Mouse (Mus musculus): ENCODE data around the gene Fam71e2. TPM values are rescaled to one million over a fixed set of nuclear protein-coding genes. Genes with fewer than 3 reads are reported as not detected.

The Fam71e2 gene
- total RNA-seq (2023): not detected in 4 replicates

DNA sequence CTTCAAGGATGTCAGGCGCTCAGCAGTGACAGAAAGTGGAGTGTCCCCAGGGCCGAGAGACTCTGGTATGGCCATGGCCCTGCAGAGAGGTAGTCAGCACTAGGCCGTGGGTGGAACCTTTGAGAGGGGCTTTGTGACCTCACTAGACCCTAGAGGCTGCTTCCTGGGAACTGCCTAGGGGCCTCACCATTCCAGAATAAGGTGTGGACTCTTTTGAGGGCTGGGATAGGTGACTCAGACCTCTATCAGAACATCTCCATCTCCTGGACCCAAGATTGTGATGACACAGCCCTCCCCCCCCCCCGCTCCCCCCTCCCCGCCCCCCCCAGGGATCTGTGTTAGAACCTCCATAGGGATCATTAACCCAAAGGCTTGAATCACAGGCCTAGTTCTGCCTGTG, at the start of gene Fam71e2:
Gene Fam71e2, minus strand, starts transcription at position 101 of the 400 bp plus-strand sequence.

DNA sequence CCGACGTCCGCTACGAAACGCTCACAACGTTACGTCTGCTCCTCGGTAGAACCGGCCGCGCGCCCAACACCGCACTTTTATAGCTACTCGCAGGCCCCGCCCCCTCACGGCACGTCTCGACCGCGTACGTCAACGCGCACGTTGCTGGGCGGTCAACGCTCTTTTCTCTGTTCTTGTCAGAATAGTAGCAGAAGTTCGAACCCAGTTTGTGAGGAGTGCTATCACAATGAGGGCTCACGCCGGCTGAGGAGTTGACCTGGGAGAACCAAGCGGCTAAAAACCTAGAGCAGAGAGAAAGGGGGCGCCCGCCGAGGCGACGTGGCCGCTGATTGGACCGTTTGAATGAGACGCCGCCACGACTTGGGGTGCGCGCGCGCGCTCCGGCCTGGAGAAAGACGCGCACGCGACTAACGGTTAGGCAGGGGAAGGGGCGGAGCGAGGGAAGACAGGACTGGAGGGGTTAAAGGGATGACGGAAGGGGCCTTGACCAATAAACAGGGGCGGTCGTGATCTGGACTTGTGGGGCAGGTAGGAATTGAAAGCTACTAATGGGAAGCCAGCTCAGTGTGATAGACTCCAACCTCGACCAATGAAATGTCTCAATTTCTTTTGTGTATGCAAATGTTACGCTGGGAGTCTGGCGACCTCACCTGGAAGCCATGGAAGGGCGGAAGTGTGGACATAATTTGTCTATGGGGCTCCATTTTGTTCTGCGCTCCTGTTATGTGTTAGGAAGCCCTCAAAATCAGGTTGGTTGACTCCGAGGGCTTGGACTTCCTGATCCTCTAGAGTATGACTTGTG, 41.4 kb upstream of the Fam71e2 start, which contains the start of gene Ube2s:
Gene Ube2s, minus strand, starts transcription at position 288 of the 802 bp plus-strand sequence.

DNA sequence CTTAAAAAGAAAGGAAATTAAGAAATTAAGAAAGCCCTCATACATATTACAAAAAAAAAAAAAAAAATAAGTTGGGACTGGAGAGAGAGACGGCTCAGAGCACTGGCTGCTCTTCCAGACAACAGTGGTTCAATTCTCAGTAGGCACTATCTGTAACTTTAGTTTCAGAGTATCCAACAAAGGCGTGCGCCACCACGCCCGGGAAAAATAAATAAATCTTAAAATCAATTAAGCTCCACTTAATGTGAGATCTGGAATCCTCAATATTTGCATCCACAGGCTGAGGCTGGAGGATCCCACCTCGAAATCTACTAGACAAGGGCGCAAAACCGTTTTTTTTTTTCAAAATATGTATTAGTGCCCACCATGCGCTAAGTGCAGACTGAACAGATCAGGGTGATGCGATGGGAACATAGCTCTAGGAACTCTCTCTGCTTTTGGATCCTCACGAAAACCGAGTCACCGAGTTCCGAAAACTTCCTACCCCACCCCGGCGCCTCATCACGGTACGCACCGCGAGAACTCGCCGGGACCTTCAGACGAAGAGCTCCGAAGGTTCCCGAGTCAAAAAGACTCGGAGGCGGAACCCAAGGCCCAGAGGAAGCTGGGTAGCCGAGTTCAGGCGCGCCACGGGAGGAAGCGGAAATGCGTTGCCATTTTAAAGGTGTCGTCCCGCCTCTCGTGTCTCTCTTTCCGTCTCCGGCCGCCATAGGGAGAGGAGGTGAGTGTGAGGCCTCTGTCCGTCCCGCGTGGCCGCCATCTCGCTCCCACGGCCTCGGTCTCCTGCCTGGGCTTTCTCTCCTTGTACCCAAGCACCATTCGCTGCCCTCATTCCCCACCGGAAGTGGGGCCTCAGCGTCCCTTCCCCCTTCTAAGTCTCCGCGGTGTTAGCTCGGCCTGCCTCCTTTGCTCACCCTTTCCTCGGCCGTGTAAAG, 21.4 kb upstream of the Fam71e2 start, which contains the start of gene Rpl28:
Gene Rpl28, plus strand, starts transcription at position 597 of the 935 bp plus-strand sequence.

GRCm38 (mm10) chr7:4789436-4789935, 18.4 kb upstream of the Fam71e2 start, which contains the start of gene Tmem238:
Tmem238 (minus strand) TSS chr7:4789656.

GRCm38 (mm10) chr7:4782759-4783158, 11.7 kb upstream of the Fam71e2 start, which contains the start of the genes Il11 and Tmem190:
Il11 (minus strand) TSS chr7:4782859.
Tmem190 (plus strand) TSS chr7:4782937.

DNA sequence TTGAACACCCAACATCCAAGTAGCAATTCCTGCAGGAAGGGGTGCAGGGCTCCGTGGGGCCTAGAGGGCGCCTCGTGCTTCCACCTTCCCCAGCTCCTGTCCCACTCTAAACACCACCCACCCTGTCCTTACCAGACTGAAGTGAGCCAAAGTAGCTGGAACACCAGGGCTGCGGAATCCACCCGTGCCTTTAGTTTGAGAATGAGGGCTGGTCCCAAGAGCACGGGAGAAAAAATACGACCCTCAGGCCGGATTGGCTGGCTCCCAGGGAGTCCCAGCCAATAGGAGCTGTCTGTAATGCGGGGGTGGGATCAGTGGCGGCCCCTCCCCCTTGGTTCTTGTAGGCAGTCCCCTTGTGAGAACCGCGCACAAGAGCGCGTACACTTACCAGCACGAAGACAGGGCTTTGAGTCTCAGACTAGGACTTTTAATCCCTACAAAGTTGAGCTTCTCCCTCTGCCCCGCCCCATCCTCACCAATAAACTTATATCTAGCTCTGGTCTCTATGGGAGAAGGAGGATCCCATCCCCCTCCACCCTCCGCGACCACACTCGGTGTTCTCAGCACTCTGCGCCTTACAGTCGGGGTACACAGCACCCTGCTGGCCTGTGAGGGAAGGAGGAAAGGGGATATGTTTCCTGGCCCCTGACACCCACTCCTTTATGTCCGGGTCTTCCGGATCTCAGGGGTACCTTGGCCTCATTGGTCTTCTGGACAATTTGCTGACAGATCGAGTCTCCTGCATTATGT, 18.1 kb downstream of the Fam71e2 start, which contains the start of gene Cox6b2:
Gene Cox6b2, minus strand, starts transcription at position 274 of the 750 bp plus-strand sequence.

DNA sequence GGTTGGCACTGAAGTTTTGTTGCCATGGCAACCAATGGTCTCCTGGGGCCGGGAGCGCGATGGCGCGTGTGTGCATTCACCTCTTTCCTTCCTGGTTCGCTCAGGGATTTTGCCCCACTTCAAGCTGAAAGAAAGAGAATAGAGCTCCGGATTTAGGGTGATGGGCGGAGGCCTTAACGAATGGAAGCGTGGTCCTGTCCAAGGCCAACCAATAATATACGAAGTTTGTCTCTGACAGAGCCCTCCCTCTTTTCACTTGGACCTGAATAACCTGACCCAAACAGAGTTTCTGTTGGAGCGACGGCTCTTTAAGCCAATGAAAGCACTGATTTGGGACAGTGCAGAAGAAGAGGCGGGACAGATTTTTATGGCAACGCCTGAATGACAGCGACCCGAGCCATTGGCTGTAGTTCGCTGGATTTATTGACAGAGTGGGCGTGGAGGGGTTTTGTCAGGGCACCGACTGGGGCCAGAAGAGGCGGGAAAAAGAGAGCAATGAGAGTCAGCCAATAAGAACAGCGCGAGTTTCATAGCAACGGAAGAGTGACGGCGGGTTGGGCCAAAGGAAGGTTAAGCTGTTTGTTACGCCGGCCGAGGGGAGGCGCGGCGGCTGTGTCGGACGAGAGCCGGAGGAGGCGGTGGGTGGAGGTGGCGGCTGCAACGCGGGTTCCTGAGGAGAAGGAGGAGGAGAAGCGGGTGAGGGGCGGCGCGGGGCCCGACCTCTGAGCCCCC, 31.4 kb downstream of the Fam71e2 start, which contains the start of gene Kmt5c:
Gene Kmt5c, plus strand, starts transcription at position 572 of the 732 bp plus-strand sequence.

GRCm38 (mm10) chr7:4725169-4725568, 45.9 kb downstream of the Fam71e2 start, which contains the start of gene Tmem150b:
Tmem150b (minus strand) TSS chr7:4725249.

Other genes with a start within 250 kb of the Fam71e2 start
- 1.5 TPM in 1 of 4 replicates, not detected in the others for gene Tnni3, start 247.1 kb downstream of the Fam71e2 start, total RNA-seq (2023)
- gene Dnaaf3, start 238.8 kb downstream of the Fam71e2 start, total RNA-seq (2023): 0.24 to 0.26 TPM (median 0.25 TPM) in 3 of 4 replicates, not detected in the other
- 1.2 TPM in 1 of 4 replicates, not detected in the others for gene Syt5, start 223.8 kb downstream of the Fam71e2 start, total RNA-seq (2023)
- 0.16 TPM in 1 of 4 replicates, not detected in the others for gene Ptprh, start 167.3 kb downstream of the Fam71e2 start, total RNA-seq (2023)
- 50.2 to 57.5 TPM (median 54.8 TPM) in 4 replicates for gene Tmem86b, start 139.9 kb downstream of the Fam71e2 start, total RNA-seq (2023)
- 264 to 268 TPM (median 267 TPM) in 4 replicates for gene Ppp6r1, start 112.3 kb downstream of the Fam71e2 start, total RNA-seq (2023)
- gene Hspbp1, start 86.2 kb downstream of the Fam71e2 start, total RNA-seq (2023): 73.6 to 82.3 TPM (median 79.6 TPM) in 4 replicates
- not detected in 4 replicates for gene Brsk1, start 80.7 kb downstream of the Fam71e2 start, total RNA-seq (2023)
- 1.5 to 4.0 TPM (median 3.0 TPM) in 4 replicates for gene Tmem150b, start 46.1 kb downstream of the Fam71e2 start, total RNA-seq (2023)
- 87.1 to 92.8 TPM (median 91.8 TPM) in 4 replicates for gene Kmt5c, start 31.2 kb downstream of the Fam71e2 start, total RNA-seq (2023)
- gene Cox6b2, start 18.2 kb downstream of the Fam71e2 start, total RNA-seq (2023): 1.3 to 5.4 TPM (median 4.0 TPM) in 4 replicates
- not detected in 4 replicates for gene Il11, start 11.6 kb upstream of the Fam71e2 start, total RNA-seq (2023)
- not detected in 4 replicates for gene Tmem190, start 11.6 kb upstream of the Fam71e2 start, total RNA-seq (2023)
- 1.8 to 2.7 TPM (median 2.4 TPM) in 4 replicates for gene Tmem238, start 18.4 kb upstream of the Fam71e2 start, total RNA-seq (2023)
- gene Rpl28, start 21.6 kb upstream of the Fam71e2 start, total RNA-seq (2023): 1,788 to 1,881 TPM (median 1,825 TPM) in 4 replicates
- 157 to 176 TPM (median 162 TPM) in 4 replicates for gene Ube2s, start 41.3 kb upstream of the Fam71e2 start, total RNA-seq (2023)
- 0.49 to 2.8 TPM (median 1.1 TPM) in 4 replicates for gene Shisa7, start 73.4 kb upstream of the Fam71e2 start, total RNA-seq (2023)
- 4.3 to 9.7 TPM (median 6.8 TPM) in 4 replicates for gene Isoc2b, start 99.0 kb upstream of the Fam71e2 start, total RNA-seq (2023)
- gene Isoc2a, start 105.9 kb upstream of the Fam71e2 start, total RNA-seq (2023): 9.9 to 14.2 TPM (median 11.8 TPM) in 4 replicates
- gene Gm36210, start 135.2 kb upstream of the Fam71e2 start, total RNA-seq (2023): not detected in 4 replicates
- 36.3 to 42.6 TPM (median 37.9 TPM) in 4 replicates for gene Zfp628, start 143.9 kb upstream of the Fam71e2 start, total RNA-seq (2023)
- gene Nat14, start 150.7 kb upstream of the Fam71e2 start, total RNA-seq (2023): 9.0 to 12.9 TPM (median 10.2 TPM) in 4 replicates
- 0.21 to 0.63 TPM (median 0.42 TPM) in 4 replicates for gene Ssc5d, start 154.5 kb upstream of the Fam71e2 start, total RNA-seq (2023)
- gene Sbk2, start 193.1 kb upstream of the Fam71e2 start, total RNA-seq (2023): 0.51 to 1.9 TPM (median 0.61 TPM) in 3 of 4 replicates, not detected in the other
- gene Sbk3, start 199.9 kb upstream of the Fam71e2 start, total RNA-seq (2023): not detected in 4 replicates
- 15.7 to 19.2 TPM (median 16.5 TPM) in 4 replicates for gene Zfp579, start 224.9 kb upstream of the Fam71e2 start, total RNA-seq (2023)
- 7.0 to 8.3 TPM (median 7.6 TPM) in 4 replicates for gene Zfp524, start 243.1 kb upstream of the Fam71e2 start, total RNA-seq (2023)
- 58.3 to 66.2 TPM (median 62.1 TPM) in 4 replicates for gene Fiz1, start 243.4 kb upstream of the Fam71e2 start, total RNA-seq (2023)
- not detected in 4 replicates for gene Gm44973, start 244.2 kb upstream of the Fam71e2 start, total RNA-seq (2023)
- gene Zfp865, start 249.1 kb upstream of the Fam71e2 start, total RNA-seq (2023): 48.6 to 50.4 TPM (median 49.4 TPM) in 4 replicates
- gene Ccdc106, start 249.3 kb upstream of the Fam71e2 start, total RNA-seq (2023): not detected in 4 replicates